Mouse (Mus musculus): ENCODE data around the gene Hist1h3f. TPM values are rescaled to one million over a fixed set of nuclear protein-coding genes. Genes with fewer than 3 reads are reported as not detected.

The Hist1h3f gene
- polyA plus RNA-seq, 1 experiment = 9.6 TPM

- TF ChIP-seq POLR2A (IDR thresholded peaks at IDR 0.05; ENCODE audit: low read depth, low read length) = no peak
- no peak for TF ChIP-seq CTCF (IDR thresholded peaks at IDR 0.05; ENCODE audit: extremely low read depth, insufficient read length, insufficient replicate concordance, low read depth, low read length)
- no peak overlapping the region for H3K27ac ChIP-seq (ENCODE audit: insufficient read depth, low read depth, low read length)
- no peaks in the 10 kb centered on the region for H3K36me3 ChIP-seq (ENCODE audit: control insufficient read depth, insufficient read depth, low read length)
- H3K27me3 ChIP-seq (ENCODE audit: control insufficient read depth, insufficient read depth, low read length) = no peaks in the 10 kb centered on the region
- WGBS = 57% methylated on average over 5 of the region's 5 CpGs
- H3K4me1 ChIP-seq (ENCODE audit: control insufficient read depth, insufficient read depth, insufficient read length, low read length) = peaks cover 3% of the 10 kb centered on the region; the same call in 1 of the 2 replicates
- H3K4me3 ChIP-seq (ENCODE audit: low read depth, low read length) = no peak overlapping the region
Observed at GRCm38 (mm10) chr13:23501511-23501910, 42.3 kb upstream of the Hist1h3f start.

GRCm38 (mm10) chr13:23502031-23502567, 41.8 kb upstream of the Hist1h3f start:
- H3K4me3 ChIP-seq (ENCODE audit: low read depth, low read length) = no peak overlapping the region
- TF ChIP-seq POLR2A (IDR thresholded peaks at IDR 0.05; ENCODE audit: low read depth, low read length) = no peak
- no peak for TF ChIP-seq CTCF (IDR thresholded peaks at IDR 0.05; ENCODE audit: extremely low read depth, insufficient read length, insufficient replicate concordance, low read depth, low read length)
- no peaks in the 10 kb centered on the region for H3K27me3 ChIP-seq (ENCODE audit: control insufficient read depth, insufficient read depth, low read length)
- H3K27ac ChIP-seq (ENCODE audit: insufficient read depth, low read depth, low read length) = no peak overlapping the region
- WGBS = 67% methylated on average over 9 of the region's 9 CpGs
- H3K36me3 ChIP-seq (ENCODE audit: control insufficient read depth, insufficient read depth, low read length) = no peaks in the 10 kb centered on the region
- peaks cover 3% of the 10 kb centered on the region; the same call in 1 of the 2 replicates for H3K4me1 ChIP-seq (ENCODE audit: control insufficient read depth, insufficient read depth, insufficient read length, low read length)

GRCm38 (mm10) chr13:23502916-23503315, 40.9 kb upstream of the Hist1h3f start:
- H3K4me1 ChIP-seq (ENCODE audit: control insufficient read depth, insufficient read depth, insufficient read length, low read length) = peaks cover 3% of the 10 kb centered on the region; the same call in 1 of the 2 replicates
- H3K27me3 ChIP-seq (ENCODE audit: control insufficient read depth, insufficient read depth, low read length) = no peaks in the 10 kb centered on the region
- H3K36me3 ChIP-seq (ENCODE audit: control insufficient read depth, insufficient read depth, low read length) = no peaks in the 10 kb centered on the region
- 83% methylated on average over 4 of the region's 4 CpGs for WGBS
- H3K27ac ChIP-seq (ENCODE audit: insufficient read depth, low read depth, low read length) = no peak overlapping the region
- no peak overlapping the region for H3K4me3 ChIP-seq (ENCODE audit: low read depth, low read length)
- TF ChIP-seq POLR2A (IDR thresholded peaks at IDR 0.05; ENCODE audit: low read depth, low read length) = no peak
- no peak for TF ChIP-seq CTCF (IDR thresholded peaks at IDR 0.05; ENCODE audit: extremely low read depth, insufficient read length, insufficient replicate concordance, low read depth, low read length)

GRCm38 (mm10) chr13:23503797-23504196, 40.1 kb upstream of the Hist1h3f start:
- no peaks in the 10 kb centered on the region for H3K27me3 ChIP-seq (ENCODE audit: control insufficient read depth, insufficient read depth, low read length)
- H3K4me3 ChIP-seq (ENCODE audit: low read depth, low read length) = no peak overlapping the region
- H3K36me3 ChIP-seq (ENCODE audit: control insufficient read depth, insufficient read depth, low read length) = no peaks in the 10 kb centered on the region
- 7% methylated on average over 9 of the region's 9 CpGs for WGBS
- TF ChIP-seq POLR2A (IDR thresholded peaks at IDR 0.05; ENCODE audit: low read depth, low read length) (no peak), CTCF (IDR thresholded peaks at IDR 0.05; ENCODE audit: extremely low read depth, insufficient read length, insufficient replicate concordance, low read depth, low read length) (no peak)
- H3K4me1 ChIP-seq (ENCODE audit: control insufficient read depth, insufficient read depth, insufficient read length, low read length) = no peaks in the 10 kb centered on the region
- no peak overlapping the region for H3K27ac ChIP-seq (ENCODE audit: insufficient read depth, low read depth, low read length)

- Histone ChIP-seq H3K27me3 (ENCODE audit: control insufficient read depth, insufficient read depth, low read length) (no peaks in the 10 kb centered on the region), H3K27ac (ENCODE audit: insufficient read depth, low read depth, low read length) (no peak overlapping the region), H3K4me1 (ENCODE audit: control insufficient read depth, insufficient read depth, insufficient read length, low read length) (peaks cover 2% of the 10 kb centered on the region; the same call in 1 of the 2 replicates), H3K36me3 (ENCODE audit: control insufficient read depth, insufficient read depth, low read length) (no peaks in the 10 kb centered on the region), H3K4me3 (ENCODE audit: low read depth, low read length) (no peak overlapping the region)
- TF ChIP-seq CTCF (IDR thresholded peaks at IDR 0.05; ENCODE audit: extremely low read depth, insufficient read length, insufficient replicate concordance, low read depth, low read length) (no peak), POLR2A (IDR thresholded peaks at IDR 0.05; ENCODE audit: low read depth, low read length) (no peak)
- WGBS = 69% methylated on average over 14 of the region's 14 CpGs
Observed at GRCm38 (mm10) chr13:23505662-23506345, 38.0 kb upstream of the Hist1h3f start.

- Histone ChIP-seq H3K4me3 (ENCODE audit: low read depth, low read length) (no peak overlapping the region), H3K36me3 (ENCODE audit: control insufficient read depth, insufficient read depth, low read length) (no peaks in the 10 kb centered on the region), H3K27ac (ENCODE audit: insufficient read depth, low read depth, low read length) (no peak overlapping the region), H3K27me3 (ENCODE audit: control insufficient read depth, insufficient read depth, low read length) (no peaks in the 10 kb centered on the region), H3K4me1 (ENCODE audit: control insufficient read depth, insufficient read depth, insufficient read length, low read length) (peaks cover 2% of the 10 kb centered on the region; the same call in 1 of the 2 replicates)
- 46% methylated on average over 13 of the region's 13 CpGs for WGBS
- TF ChIP-seq POLR2A (IDR thresholded peaks at IDR 0.05; ENCODE audit: low read depth, low read length) (no peak), CTCF (IDR thresholded peaks at IDR 0.05; ENCODE audit: extremely low read depth, insufficient read length, insufficient replicate concordance, low read depth, low read length) (no peak)
Observed at GRCm38 (mm10) chr13:23506351-23506750, 37.5 kb upstream of the Hist1h3f start.

GRCm38 (mm10) chr13:23506819-23507515, 36.9 kb upstream of the Hist1h3f start:
- Histone ChIP-seq H3K36me3 (ENCODE audit: control insufficient read depth, insufficient read depth, low read length) (no peaks in the 10 kb centered on the region), H3K27me3 (ENCODE audit: control insufficient read depth, insufficient read depth, low read length) (no peaks in the 10 kb centered on the region), H3K4me1 (ENCODE audit: control insufficient read depth, insufficient read depth, insufficient read length, low read length) (peaks cover 2% of the 10 kb centered on the region; the same call in 1 of the 2 replicates), H3K27ac (ENCODE audit: insufficient read depth, low read depth, low read length) (no peak overlapping the region), H3K4me3 (ENCODE audit: low read depth, low read length) (no peak overlapping the region)
- WGBS = 78% methylated on average over 14 of the region's 14 CpGs
- TF ChIP-seq CTCF (IDR thresholded peaks at IDR 0.05; ENCODE audit: extremely low read depth, insufficient read length, insufficient replicate concordance, low read depth, low read length) = no peak
- TF ChIP-seq POLR2A (IDR thresholded peaks at IDR 0.05; ENCODE audit: low read depth, low read length) = no peak

All from small intestine, adult 2 months (tissue).